Mouse (Mus musculus) thymus, adult 2 months (tissue): ENCODE data around the gene Vdr.

Experiments used
- CTCF ChIP-seq: fragments of 200-500 bp; IDR thresholded peaks from 2 replicates; pipeline ENCODE4 v1.5.1; 2012; ENCODE audit warnings: mild to moderate bottlenecking, control low read depth, low read length, moderate library complexity, borderline replicate concordance; ENCODE audit not compliant: control insufficient read depth, poor library complexity, insufficient read depth; ENCODE audit errors: extremely low read depth
- POLR2A ChIP-seq: fragments of 200-500 bp; IDR thresholded peaks from 2 replicates; pipeline ENCODE4 v1.6.1; 2012; ENCODE audit warnings: mild to moderate bottlenecking, low read length, control low read depth, moderate library complexity; ENCODE audit not compliant: control insufficient read depth, poor library complexity, insufficient read depth; ENCODE audit errors: extremely low read depth

DNA sequence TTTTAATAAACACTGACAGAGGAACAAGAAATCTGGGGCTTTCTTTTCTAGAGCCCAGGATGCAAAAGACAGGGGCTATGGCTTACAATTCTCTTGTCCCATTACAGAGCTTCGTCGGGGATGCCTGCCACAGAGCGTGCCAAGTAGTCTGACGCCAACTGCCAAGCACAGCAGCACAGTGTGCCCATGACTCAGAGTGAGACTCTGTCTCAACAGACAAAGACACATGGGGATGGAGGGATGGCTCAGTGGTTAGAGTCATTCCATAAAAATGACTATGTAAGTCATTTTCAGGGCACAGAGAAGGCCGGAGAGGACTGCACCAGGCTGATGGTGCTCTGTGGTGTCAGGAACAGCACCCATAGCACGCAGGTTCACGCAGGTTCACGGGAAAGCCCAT, 38.3 kb downstream of the Vdr start:
- TF ChIP-seq CTCF (no peak), POLR2A (no peak)
